Mouse (Mus musculus) intestine, embryonic 16.5 days (tissue): ENCODE results near the gene Snx29. TPM values are rescaled to one million over a fixed set of nuclear protein-coding genes. Genes with fewer than 3 reads are reported as not detected.

Source experiments
- ATAC-seq: fragments of 200-750 bp; cut with Nextera tagmentation; 2 replicates; pipeline ENCODE4 v1.8.0; 2017; ENCODE audit warnings: moderate TSS enrichment, moderate library complexity
- H3K27ac ChIP-seq: fragments of 300-500 bp; sonication (generic); 2 replicates; pipeline ENCODE4 v1.5.1; 2014; ENCODE audit warnings: mild to moderate bottlenecking, low read length
- H3K27me3 ChIP-seq: fragments of 300-500 bp; sonication (generic); replicated peaks from 2 replicates; pipeline ENCODE4 v1.6.1; 2014; ENCODE audit warnings: low read length, control low read depth, mixed read lengths; ENCODE audit not compliant: control insufficient read depth, insufficient read depth
- H3K36me3 ChIP-seq: fragments of 300-500 bp; sonication (generic); 2 replicates; pipeline ENCODE4 v1.6.1; 2014; ENCODE audit warnings: low read length, control low read depth; ENCODE audit not compliant: control insufficient read depth, insufficient read depth
- H3K4me1 ChIP-seq: fragments of 300-500 bp; sonication (generic); 2 replicates; pipeline ENCODE4 v1.6.1; 2014; ENCODE audit warnings: low read length, control low read depth, mixed read lengths; ENCODE audit not compliant: control insufficient read depth, insufficient read depth
- H3K4me2 ChIP-seq: fragments of 300-500 bp; sonication (generic); 2 replicates; pipeline ENCODE4 v1.6.1; 2014; ENCODE audit warnings: low read depth, low read length, control low read depth
- H3K4me3 ChIP-seq: fragments of 300-500 bp; sonication (generic); 2 replicates; pipeline ENCODE4 v1.5.1; 2014; ENCODE audit warnings: mild to moderate bottlenecking, low read length
- H3K9ac ChIP-seq: fragments of 300-500 bp; sonication (generic); 2 replicates; pipeline ENCODE4 v1.6.1; 2014; ENCODE audit warnings: low read depth, low read length
- H3K9me3 ChIP-seq: fragments of 300-500 bp; sonication (generic); 2 replicates; pipeline ENCODE4 v1.6.1; 2016; ENCODE audit warnings: low read length, control low read depth; ENCODE audit not compliant: control insufficient read depth
- WGBS: fragments of 180-500 bp; shearing (Covaris S2); extraction: QIAGEN DNeasy Blood & Tissue Kit; methylation state at CpG from one replicate; pipeline ENCODE4 v1.1.7; 2014; 5-methylcytosine and 5-hydroxymethylcytosine counted together
- polyA plus RNA-seq: library from polyadenylated mRNA; unstranded; fragments of >200 nt; fragmentation: Nextera tagmentation; extraction: Ambion mirVana; gene quantifications from 2 replicates; pipeline ENCODE4 v1.2.1, GENCODE M21; 2015

The Snx29 gene
- polyA plus RNA-seq, 1 experiment from 2014 or later: 6.3 TPM

DNA sequence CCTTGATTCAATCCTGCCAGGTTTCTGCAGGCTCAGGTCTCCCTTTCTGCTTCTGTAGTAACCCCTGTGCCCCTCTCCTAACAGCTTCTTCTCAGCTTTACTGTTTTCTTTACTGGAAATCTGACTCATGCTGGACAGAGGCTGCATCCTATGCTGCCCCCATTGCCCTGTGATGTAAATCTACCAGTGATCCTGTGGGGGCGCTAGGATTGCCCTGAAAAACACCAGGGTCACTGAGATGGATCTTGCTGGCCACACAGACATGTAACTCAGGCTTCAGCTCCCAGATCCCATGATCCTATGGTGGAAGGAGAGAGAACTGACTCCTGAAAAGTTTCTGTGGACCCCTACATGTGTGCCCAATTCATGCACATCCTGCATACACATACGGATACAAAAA lies 73.9 kb downstream of the Snx29 start:
- Histone ChIP-seq H3K36me3 (no peaks in the 10 kb centered on the region), H3K4me3 (no peak overlapping the region), H3K27me3 (no peaks in the 10 kb centered on the region), H3K9ac (no peak overlapping the region), H3K4me1 (no peaks in the 10 kb centered on the region), H3K4me2 (no peak overlapping the region), H3K9me3 (no peaks in the 10 kb centered on the region), H3K27ac (no peak overlapping the region)
- WGBS: 65% methylated on average over 2 of the region's 2 CpGs
- ATAC-seq: no peak

DNA sequence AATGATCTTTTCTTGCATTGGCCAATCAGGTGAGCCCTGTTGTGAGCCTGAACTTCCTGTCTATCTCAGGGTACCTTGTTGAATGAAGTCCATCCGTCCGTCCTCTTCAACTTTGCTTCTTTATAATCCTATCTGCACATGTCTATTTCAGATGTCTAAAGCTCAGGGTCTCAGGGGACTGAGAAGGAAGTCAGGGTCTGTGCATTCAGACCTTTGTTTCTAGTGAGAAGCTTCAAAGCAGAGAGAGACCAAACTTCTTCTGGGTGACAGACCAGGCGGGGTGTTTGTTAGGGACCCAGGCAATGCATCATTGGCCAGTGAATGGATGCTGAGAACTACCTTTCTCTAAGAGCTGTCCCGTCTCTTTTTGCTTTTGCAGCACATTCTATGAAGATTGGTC lies 76.7 kb downstream of the Snx29 start:
- no peak overlapping the region for H3K9ac ChIP-seq
- no peak overlapping the region for H3K4me2 ChIP-seq
- no peaks in the 10 kb centered on the region for H3K36me3 ChIP-seq
- H3K4me1 ChIP-seq: no peaks in the 10 kb centered on the region
- WGBS: 87% methylated on average over 4 of the region's 4 CpGs
- no peak for ATAC-seq
- no peaks in the 10 kb centered on the region for H3K27me3 ChIP-seq
- no peak overlapping the region for H3K4me3 ChIP-seq
- no peak overlapping the region for H3K27ac ChIP-seq
- H3K9me3 ChIP-seq: no peaks in the 10 kb centered on the region

GRCm38 (mm10) chr16:11399845-11400565 lies 77.3 kb downstream of the Snx29 start:
- Histone ChIP-seq H3K4me3 (no peak overlapping the region), H3K4me1 (no peaks in the 10 kb centered on the region), H3K4me2 (no peak overlapping the region), H3K27ac (no peak overlapping the region), H3K27me3 (no peaks in the 10 kb centered on the region), H3K9ac (no peak overlapping the region), H3K9me3 (no peaks in the 10 kb centered on the region), H3K36me3 (no peaks in the 10 kb centered on the region)
- 97% methylated on average over 6 of the region's 6 CpGs for WGBS
- no peak for ATAC-seq

GRCm38 (mm10) chr16:11400936-11401335 lies 78.2 kb downstream of the Snx29 start:
- Histone ChIP-seq H3K9ac (no peak overlapping the region), H3K36me3 (no peaks in the 10 kb centered on the region), H3K4me2 (no peak overlapping the region), H3K27ac (no peak overlapping the region), H3K4me1 (no peaks in the 10 kb centered on the region), H3K4me3 (no peak overlapping the region), H3K9me3 (no peaks in the 10 kb centered on the region), H3K27me3 (no peaks in the 10 kb centered on the region)
- WGBS: 70% methylated on average over 7 of the region's 7 CpGs
- no peak for ATAC-seq

DNA sequence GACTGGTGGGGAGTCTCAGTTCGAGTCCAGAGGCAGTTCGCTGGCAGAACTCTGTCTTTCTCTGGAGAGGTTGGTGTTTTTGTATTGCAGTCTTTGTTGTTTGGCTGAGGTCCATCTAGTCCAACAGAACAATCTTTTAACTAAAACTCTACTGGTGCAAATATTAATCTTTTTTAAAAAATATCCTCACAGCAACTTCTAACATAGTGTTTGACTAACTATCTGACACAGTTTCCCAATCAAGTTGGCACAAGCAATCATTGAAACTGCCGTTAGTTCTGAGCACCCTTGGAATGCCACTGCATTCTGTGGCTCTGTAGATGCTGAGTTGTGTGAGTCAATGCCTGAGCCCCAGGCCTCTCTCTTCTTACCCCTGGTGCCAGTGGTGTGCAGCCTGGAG lies 82.5 kb downstream of the Snx29 start:
- H3K9ac ChIP-seq: no peak overlapping the region
- no peak overlapping the region for H3K27ac ChIP-seq
- no peaks in the 10 kb centered on the region for H3K27me3 ChIP-seq
- no peak overlapping the region for H3K4me2 ChIP-seq
- H3K36me3 ChIP-seq: no peaks in the 10 kb centered on the region
- H3K4me3 ChIP-seq: no peak overlapping the region
- WGBS: 82% methylated on average over 3 of the region's 3 CpGs
- ATAC-seq: no peak
- peaks cover 9% of the 10 kb centered on the region; the same call in 1 of the 2 replicates for H3K4me1 ChIP-seq
- H3K9me3 ChIP-seq: no peaks in the 10 kb centered on the region

DNA sequence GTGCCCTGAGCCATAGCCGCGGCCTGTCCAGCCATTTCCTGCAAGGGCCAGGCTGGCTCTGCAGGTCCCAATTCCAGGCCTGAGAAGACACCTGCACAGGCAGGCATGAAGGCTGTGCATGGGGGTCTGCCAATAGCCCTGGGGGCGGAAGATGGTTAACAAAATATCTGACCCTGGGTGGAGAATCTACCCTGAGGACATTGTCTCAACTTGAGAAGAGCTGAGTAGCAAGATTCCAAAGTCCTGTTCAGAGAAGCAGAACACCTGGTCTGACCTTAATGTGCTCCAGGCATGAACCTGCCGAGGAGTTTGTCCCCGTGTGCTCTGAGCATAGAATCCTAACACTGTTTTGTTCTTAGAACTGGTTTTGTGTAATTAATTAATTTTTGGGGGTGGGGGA lies 83.5 kb downstream of the Snx29 start:
- Histone ChIP-seq H3K4me2 (no peak overlapping the region), H3K36me3 (no peaks in the 10 kb centered on the region), H3K4me3 (no peak overlapping the region), H3K27me3 (no peaks in the 10 kb centered on the region), H3K27ac (no peak overlapping the region), H3K9me3 (no peaks in the 10 kb centered on the region), H3K4me1 (peaks cover 9% of the 10 kb centered on the region; the same call in 1 of the 2 replicates), H3K9ac (no peak overlapping the region)
- 87% methylated on average over 5 of the region's 5 CpGs for WGBS
- no peak for ATAC-seq

DNA sequence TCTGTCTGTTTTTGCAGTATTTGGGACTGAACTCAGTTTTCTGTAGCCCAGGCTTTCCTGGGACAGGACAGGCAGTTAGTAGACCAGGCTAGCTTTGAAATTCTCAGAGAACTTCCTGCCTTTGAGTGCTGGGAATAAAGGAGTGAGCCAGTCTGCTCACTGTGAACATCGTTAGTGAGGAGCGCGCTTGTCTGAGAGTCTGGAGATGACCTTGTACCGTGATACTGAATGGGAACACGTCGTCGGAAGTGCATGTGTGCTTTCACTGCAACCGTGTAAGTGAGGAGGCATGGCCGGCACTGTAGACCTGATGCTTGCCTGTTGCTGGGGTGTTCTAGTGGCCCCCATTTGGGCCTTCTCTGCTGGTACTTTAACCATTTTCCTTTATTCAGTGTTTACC lies 83.9 kb downstream of the Snx29 start:
- peaks cover 9% of the 10 kb centered on the region; the same call in 1 of the 2 replicates for H3K4me1 ChIP-seq
- no peak overlapping the region for H3K27ac ChIP-seq
- no peaks in the 10 kb centered on the region for H3K9me3 ChIP-seq
- no peak overlapping the region for H3K4me2 ChIP-seq
- no peak overlapping the region for H3K9ac ChIP-seq
- 78% methylated on average over 9 of the region's 9 CpGs for WGBS
- no peaks in the 10 kb centered on the region for H3K36me3 ChIP-seq
- ATAC-seq: no peak
- no peaks in the 10 kb centered on the region for H3K27me3 ChIP-seq
- H3K4me3 ChIP-seq: no peak overlapping the region

- ATAC-seq: 0 out of 2 replicates have a peak, but pooled peaks have one; percentile 53
- 61% methylated on average over 8 of the region's 8 CpGs for WGBS
- H3K27me3 ChIP-seq: no peaks in the 10 kb centered on the region
- no peaks in the 10 kb centered on the region for H3K36me3 ChIP-seq
- no peak overlapping the region for H3K4me3 ChIP-seq
- no peaks in the 10 kb centered on the region for H3K9me3 ChIP-seq
- peaks cover 9% of the 10 kb centered on the region; the same call in 1 of the 2 replicates for H3K4me1 ChIP-seq
- H3K27ac ChIP-seq: no peak overlapping the region
- no peak overlapping the region for H3K9ac ChIP-seq
- H3K4me2 ChIP-seq: no peak overlapping the region
Observed at GRCm38 (mm10) chr16:11407932-11408620, 85.4 kb downstream of the Snx29 start.

DNA sequence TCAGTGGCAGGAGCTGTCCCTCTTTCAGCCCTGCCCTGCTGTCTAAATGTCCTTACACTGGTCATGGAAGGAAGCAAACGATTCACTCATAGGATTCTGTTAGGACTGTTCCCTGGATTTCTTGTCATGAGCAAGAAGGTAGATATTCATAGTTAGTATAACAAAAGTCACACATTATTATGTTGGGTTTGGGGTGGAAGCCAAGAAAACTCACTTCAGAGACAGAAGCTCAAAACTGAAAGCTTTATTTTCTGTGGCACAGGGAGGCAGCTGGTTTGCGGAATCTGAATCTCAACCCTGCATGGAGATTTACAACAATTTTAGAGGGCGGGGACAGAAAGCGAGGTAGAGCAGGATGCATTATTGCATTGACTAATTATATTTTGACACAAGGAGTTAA lies 86.0 kb downstream of the Snx29 start:
- Histone ChIP-seq H3K4me2 (no peak overlapping the region), H3K36me3 (no peaks in the 10 kb centered on the region), H3K27ac (no peak overlapping the region), H3K4me3 (no peak overlapping the region), H3K4me1 (peaks cover 9% of the 10 kb centered on the region; the same call in 1 of the 2 replicates), H3K27me3 (no peaks in the 10 kb centered on the region), H3K9ac (no peak overlapping the region), H3K9me3 (no peaks in the 10 kb centered on the region)
- WGBS: 83% methylated on average over 4 of the region's 4 CpGs
- ATAC-seq: no peak
